8 mouse cellular contexts compared by ENCODE assay signal in genomic region chr16:8638131-8638530, GRCm38 (mm10). TPM values are rescaled to one million over a fixed set of nuclear protein-coding genes. Genes with fewer than 3 reads are reported as not detected.
DNase-seq lines count a peak whose midpoint lies in the region; ATAC-seq and TF ChIP-seq lines count a peak whose summit lies in the region.

No protein-coding gene starts in this region.

- H3K27ac ChIP-seq in kidney, postnatal 0 days = peak overlapping the region; percentile 89
- peak overlapping the region; percentile 93 for H3K27ac ChIP-seq in embryonic facial prominence, embryonic 10.5 days (replicated peaks)
- peak overlapping the region; percentile 90 for H3K27ac ChIP-seq in hindbrain, embryonic 15.5 days (replicated peaks)
- H3K27ac ChIP-seq in midbrain, embryonic 16.5 days (ENCODE audit: low read length) = peak overlapping the region; percentile 53

- no peak for ATAC-seq in kidney, postnatal 0 days (replicated peaks; ENCODE audit: low FRiP score, low read depth)
- no peak for ATAC-seq in hindbrain, embryonic 15.5 days (ENCODE audit: low FRiP score, low read depth)
- ATAC-seq in midbrain, embryonic 16.5 days = no peak

- H3K9ac ChIP-seq in kidney, postnatal 0 days (ENCODE audit: low read depth, low read length) = peak overlapping the region; percentile 90
- H3K9ac ChIP-seq in hindbrain, embryonic 15.5 days = peak overlapping the region; percentile 56
- H3K9ac ChIP-seq in midbrain, embryonic 16.5 days (ENCODE audit: low read depth, low read length) = peak overlapping the region; percentile 69

- no peaks in the 10 kb centered on the region for H3K9me3 ChIP-seq in kidney, postnatal 0 days (replicated peaks; ENCODE audit: low read length)
- no peaks in the 10 kb centered on the region for H3K9me3 ChIP-seq in embryonic facial prominence, embryonic 10.5 days
- no peaks in the 10 kb centered on the region for H3K9me3 ChIP-seq in hindbrain, embryonic 15.5 days
- no peaks in the 10 kb centered on the region for H3K9me3 ChIP-seq in midbrain, embryonic 16.5 days (replicated peaks; ENCODE audit: control insufficient read depth, low read length, poor library complexity, severe bottlenecking)

- peaks cover 14% of the 10 kb centered on the region for H3K4me1 ChIP-seq in kidney, postnatal 0 days (replicated peaks; ENCODE audit: insufficient read depth, low read length)
- peaks cover 24% of the 10 kb centered on the region for H3K4me1 ChIP-seq in embryonic facial prominence, embryonic 10.5 days
- H3K4me1 ChIP-seq in hindbrain, embryonic 15.5 days (replicated peaks) = peaks cover 35% of the 10 kb centered on the region
- peaks cover 16% of the 10 kb centered on the region for H3K4me1 ChIP-seq in midbrain, embryonic 16.5 days (ENCODE audit: control insufficient read depth, insufficient read depth, low read length)

- H3K4me2 ChIP-seq in kidney, postnatal 0 days (ENCODE audit: low read length) = peak overlapping the region; percentile 88
- peak overlapping the region; percentile 93 for H3K4me2 ChIP-seq in hindbrain, embryonic 15.5 days
- peak overlapping the region; percentile 76 for H3K4me2 ChIP-seq in midbrain, embryonic 16.5 days (ENCODE audit: low read length)

- H3K36me3 ChIP-seq in kidney, postnatal 0 days (ENCODE audit: insufficient read depth, low read length) = 0 out of 2 replicates have a peak, but pooled peaks cover 13% of the 10 kb centered on the region
- H3K36me3 ChIP-seq in embryonic facial prominence, embryonic 10.5 days (replicated peaks) = peaks cover 48% of the 10 kb centered on the region
- H3K36me3 ChIP-seq in hindbrain, embryonic 15.5 days = peaks cover 4% of the 10 kb centered on the region; the same call in 1 of the 2 replicates
- peaks cover 6% of the 10 kb centered on the region for H3K36me3 ChIP-seq in midbrain, embryonic 16.5 days (ENCODE audit: control insufficient read depth, insufficient read depth, low read length)

- TF ChIP-seq CTCF in kidney, postnatal 0 days (IDR thresholded peaks at IDR 0.05; ENCODE audit: low read depth) = no peak

- 38% methylated on average over 7 of the region's 7 CpGs for WGBS in kidney, postnatal 0 days
- WGBS in embryonic facial prominence, embryonic 10.5 days = 45% methylated on average over 7 of the region's 7 CpGs
- WGBS in hindbrain, embryonic 15.5 days = 50% methylated on average over 7 of the region's 7 CpGs
- 51% methylated on average over 7 of the region's 7 CpGs for WGBS in midbrain, embryonic 16.5 days

- no peaks in the 10 kb centered on the region for H3K27me3 ChIP-seq in kidney, postnatal 0 days (ENCODE audit: insufficient read depth, low read length)
- no peaks in the 10 kb centered on the region for H3K27me3 ChIP-seq in embryonic facial prominence, embryonic 10.5 days (replicated peaks; ENCODE audit: low read depth, poor library complexity, severe bottlenecking)
- no peaks in the 10 kb centered on the region for H3K27me3 ChIP-seq in hindbrain, embryonic 15.5 days
- no peaks in the 10 kb centered on the region for H3K27me3 ChIP-seq in midbrain, embryonic 16.5 days (ENCODE audit: control insufficient read depth, insufficient read depth, low read depth, low read length)

- DNase-seq in kidney, postnatal 0 days (ENCODE audit: low spot score) = no peak
- no peak for DNase-seq in kidney, adult 8-10 months
- DNase-seq in embryonic facial prominence, embryonic 10.5 days (ENCODE audit: low spot score) = no peak
- DNase-seq in ovary, adult 18-20 months (ENCODE audit: low spot score) = no peak
- no peak for DNase-seq in adrenal gland, adult (ENCODE audit: inconsistent age in 2 of 2, low spot score in 1 of 2)
- no peak for DNase-seq in kidney, postnatal 10 days

- H3K4me3 ChIP-seq in kidney, postnatal 0 days (replicated peaks; ENCODE audit: low read depth, low read length) = peak overlapping the region; percentile 85
- H3K4me3 ChIP-seq in embryonic facial prominence, embryonic 10.5 days = peak overlapping the region; percentile 75
- H3K4me3 ChIP-seq in hindbrain, embryonic 15.5 days = peak overlapping the region; percentile 67
- peak overlapping the region; percentile 63 for H3K4me3 ChIP-seq in midbrain, embryonic 16.5 days (ENCODE audit: low read depth, low read length)

RNA-seq across cellular contexts. Expression of gene Tmem186, which starts 0.6 kb away (rescaled TPM):
- 13.8 and 16.0 TPM in 2 replicates for polyA plus RNA-seq in kidney, postnatal 0 days (2015; fragmentation: Nextera tagmentation; extraction: Ambion mirVana)
- polyA plus RNA-seq in embryonic facial prominence, embryonic 10.5 days (2016; fragmentation: Nextera tagmentation; extraction: Ambion mirVana) = 23.5 and 25.4 TPM in 2 replicates
- 20.2 and 22.0 TPM in 2 replicates for polyA plus RNA-seq in hindbrain, embryonic 15.5 days (2015; fragmentation: Nextera tagmentation; extraction: Ambion mirVana)
- 23.3 and 24.6 TPM in 2 replicates for polyA plus RNA-seq in midbrain, embryonic 16.5 days (2015; fragmentation: Nextera tagmentation; extraction: Ambion mirVana)

RNA-seq across cellular contexts. Expression of gene Pmm2, which starts 0.7 kb away (rescaled TPM):
- polyA plus RNA-seq in kidney, postnatal 0 days (2015; fragmentation: Nextera tagmentation; extraction: Ambion mirVana) = 45.0 and 53.6 TPM in 2 replicates
- polyA plus RNA-seq in embryonic facial prominence, embryonic 10.5 days (2016; fragmentation: Nextera tagmentation; extraction: Ambion mirVana) = 54.1 and 58.7 TPM in 2 replicates
- 39.0 and 39.7 TPM in 2 replicates for polyA plus RNA-seq in hindbrain, embryonic 15.5 days (2015; fragmentation: Nextera tagmentation; extraction: Ambion mirVana)
- polyA plus RNA-seq in midbrain, embryonic 16.5 days (2015; fragmentation: Nextera tagmentation; extraction: Ambion mirVana) = 33.7 and 41.0 TPM in 2 replicates

RNA-seq across cellular contexts. Expression of gene Carhsp1, which starts 33.8 kb away (rescaled TPM):
- polyA plus RNA-seq in kidney, postnatal 0 days (2015; fragmentation: Nextera tagmentation; extraction: Ambion mirVana) = 53.0 and 61.1 TPM in 2 replicates
- polyA plus RNA-seq in embryonic facial prominence, embryonic 10.5 days (2016; fragmentation: Nextera tagmentation; extraction: Ambion mirVana) = 168 and 176 TPM in 2 replicates
- 171 and 178 TPM in 2 replicates for polyA plus RNA-seq in hindbrain, embryonic 15.5 days (2015; fragmentation: Nextera tagmentation; extraction: Ambion mirVana)
- polyA plus RNA-seq in midbrain, embryonic 16.5 days (2015; fragmentation: Nextera tagmentation; extraction: Ambion mirVana) = 157 and 181 TPM in 2 replicates

RNA-seq across cellular contexts. Expression of gene Gm5767, which starts 42.4 kb away (rescaled TPM):
- polyA plus RNA-seq in kidney, postnatal 0 days (2015; fragmentation: Nextera tagmentation; extraction: Ambion mirVana) = not detected in 2 replicates
- polyA plus RNA-seq in embryonic facial prominence, embryonic 10.5 days (2016; fragmentation: Nextera tagmentation; extraction: Ambion mirVana) = not detected in 2 replicates
- polyA plus RNA-seq in hindbrain, embryonic 15.5 days (2015; fragmentation: Nextera tagmentation; extraction: Ambion mirVana) = not detected in 2 replicates
- not detected in 2 replicates for polyA plus RNA-seq in midbrain, embryonic 16.5 days (2015; fragmentation: Nextera tagmentation; extraction: Ambion mirVana)
